ENCODE assay signal across 8 mouse cellular contexts in the genomic region with DNA sequence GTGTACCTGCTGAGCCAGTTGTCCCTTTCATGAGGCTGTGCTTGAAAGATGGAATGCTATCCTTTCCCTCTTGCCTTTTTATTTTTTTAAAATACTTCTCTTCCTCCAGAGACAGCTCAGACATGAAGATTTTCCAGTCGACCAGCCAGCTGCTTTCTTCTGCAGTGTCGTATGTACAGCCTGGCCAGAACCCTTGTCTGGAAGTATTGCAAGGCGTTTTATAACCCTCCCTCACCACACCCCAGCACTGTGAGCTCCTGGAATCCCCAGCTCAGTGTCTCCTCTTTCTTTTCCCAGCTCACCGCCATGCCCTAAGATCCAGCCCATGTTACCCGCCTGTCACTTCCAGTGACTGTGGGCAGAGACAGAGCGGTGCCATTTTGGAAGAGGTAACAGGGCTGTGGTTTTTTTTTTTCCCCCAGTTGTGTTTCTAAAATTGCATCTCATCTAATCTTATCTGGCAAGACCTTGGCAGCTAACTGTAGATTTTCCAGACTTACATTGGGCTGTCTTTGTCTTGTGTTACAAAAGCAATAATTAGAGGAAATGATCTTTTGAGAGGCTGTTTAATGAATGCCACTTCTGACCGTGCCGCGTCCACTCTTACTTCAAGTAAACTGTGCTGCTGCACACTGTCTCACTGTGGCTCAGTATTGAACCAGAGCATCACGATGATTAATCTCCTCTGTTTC.
A peak's percentile ranks its signal among the peaks of the same experiment; 100 is the strongest.
DNase-seq lines count a peak whose midpoint lies in the region; ATAC-seq and TF ChIP-seq lines count a peak whose summit lies in the region.

No protein-coding gene starts in this region.

- no peak for DNase-seq in kidney, postnatal 36 days
- DNase-seq in Muller cell, postnatal 12 days (ENCODE audit: inconsistent ontology term) = peak; percentile 86
- DNase-seq in gastrocnemius, adult 2 months = peak; percentile 71
- peak; percentile 71 for DNase-seq in limb, embryonic 14.5 days (ENCODE audit: low spot score)
- no peak for DNase-seq in yolk sac, embryonic 10.5 days (ENCODE audit: low spot score)
- DNase-seq in spleen, postnatal 14 days (ENCODE audit: low spot score in 2 of 2) = no peak
- DNase-seq in kidney, adult 9 months = no peak

- H3K36me3 ChIP-seq in kidney, embryonic 15.5 days = no peaks in the 10 kb centered on the region
- H3K36me3 ChIP-seq in limb, embryonic 14.5 days (ENCODE audit: control insufficient read depth, insufficient read depth, low read length) = no peaks in the 10 kb centered on the region

- H3K4me2 ChIP-seq in kidney, embryonic 15.5 days = no peak overlapping the region
- H3K4me2 ChIP-seq in limb, embryonic 14.5 days (replicated peaks; ENCODE audit: low read depth, low read length, severe bottlenecking) = no peak overlapping the region

- no peak for ATAC-seq in kidney, embryonic 15.5 days (replicated peaks; ENCODE audit: low FRiP score)
- ATAC-seq in limb, embryonic 14.5 days (ENCODE audit: low FRiP score, low read depth) = peak; percentile 72

- peaks cover 41% of the 10 kb centered on the region for H3K4me1 ChIP-seq in kidney, embryonic 15.5 days
- peaks cover 25% of the 10 kb centered on the region for H3K4me1 ChIP-seq in limb, embryonic 14.5 days (ENCODE audit: control insufficient read depth, insufficient read depth, low read length)

- no peaks in the 10 kb centered on the region for H3K9me3 ChIP-seq in kidney, embryonic 15.5 days (replicated peaks)
- H3K9me3 ChIP-seq in limb, embryonic 14.5 days (ENCODE audit: control insufficient read depth, low read length) = no peaks in the 10 kb centered on the region

- H3K27me3 ChIP-seq in kidney, embryonic 15.5 days = no peaks in the 10 kb centered on the region
- no peaks in the 10 kb centered on the region for H3K27me3 ChIP-seq in limb, embryonic 14.5 days (ENCODE audit: control insufficient read depth, insufficient read depth, low read length)

- H3K9ac ChIP-seq in kidney, embryonic 15.5 days = no peak overlapping the region
- no peak overlapping the region for H3K9ac ChIP-seq in limb, embryonic 14.5 days (ENCODE audit: low read depth, low read length, severe bottlenecking)

- no peak for TF ChIP-seq CTCF in gastrocnemius, adult 2 months (IDR thresholded peaks at IDR 0.05)

- TF ChIP-seq POLR2A in limb, embryonic 14.5 days (IDR thresholded peaks at IDR 0.05; ENCODE audit: borderline replicate concordance, extremely low read depth, insufficient read depth, insufficient read length) = no peak

- no peak overlapping the region for H3K4me3 ChIP-seq in kidney, embryonic 15.5 days (replicated peaks)
- H3K4me3 ChIP-seq in gastrocnemius, adult 2 months = peak overlapping the region; percentile 5
- H3K4me3 ChIP-seq in limb, embryonic 14.5 days (replicated peaks; ENCODE audit: low read length) = no peak overlapping the region

- H3K27ac ChIP-seq in kidney, embryonic 15.5 days = peak overlapping the region; percentile 28; the same call in 1 of the 2 replicates
- peak overlapping the region; percentile 76 for H3K27ac ChIP-seq in gastrocnemius, adult 2 months
- peak overlapping the region; percentile 56 for H3K27ac ChIP-seq in limb, embryonic 14.5 days (replicated peaks; ENCODE audit: low read depth, low read length)

- 41% methylated on average over 10 of the region's 10 CpGs for WGBS in kidney, embryonic 15.5 days
- WGBS in limb, embryonic 14.5 days = 50% methylated on average over 10 of the region's 10 CpGs

- intact Hi-C loops in gastrocnemius, adult 2 months (cut with DNase I) = loop anchor here (5.0 kb wide), 1 partner anchor 36 kb away; no protein-coding TSS in a partner anchor

Comparison
In these comparisons a context has a peak if more than half of its experiments do, and no peak if none do; other contexts are left out.
1. DNase-seq: peak in Muller cell, postnatal 12 days (single experiment), gastrocnemius, adult 2 months (single experiment) and limb, embryonic 14.5 days (single experiment); none in kidney, postnatal 36 days (0 of 2), yolk sac, embryonic 10.5 days (single experiment), spleen, postnatal 14 days (0 of 2) and kidney, adult 9 months (single experiment).
2. Peak in every context shown above with its lines, with median percentiles within 50 percentile points of each other: H3K27ac ChIP-seq.